Mouse (Mus musculus): Measurements from ENCODE around the gene Zfp280d. TPM values are rescaled to one million over a fixed set of nuclear protein-coding genes. Genes with fewer than 3 reads are reported as not detected.

The Zfp280d gene
- total RNA-seq, 1 experiment = 53.5 TPM

DNA sequence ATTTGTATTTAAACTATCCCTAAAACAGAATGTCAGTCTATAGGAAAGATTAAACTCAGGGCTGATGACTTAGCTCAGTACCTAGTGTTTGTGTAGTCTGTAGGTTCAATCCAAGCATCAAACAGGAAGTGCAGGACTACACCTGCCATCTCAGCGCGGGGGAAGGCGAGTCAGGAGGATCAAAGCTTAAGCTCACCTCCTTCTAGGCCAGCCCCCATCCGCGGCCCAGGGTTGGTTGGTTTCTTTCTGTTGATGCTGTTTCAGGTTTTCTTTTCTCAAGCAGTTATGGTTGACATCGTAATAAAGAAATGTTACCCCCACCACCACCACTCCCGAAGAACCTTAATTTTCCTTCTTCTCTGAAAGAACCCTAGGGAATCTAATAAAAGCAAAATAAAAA lies 111.1 kb downstream of the Zfp280d start:
- H3K36me3 ChIP-seq (ENCODE audit: control insufficient read depth, insufficient read depth, low read length, poor library complexity, severe bottlenecking) = no peaks in the 10 kb centered on the region
- no peak overlapping the region for H3K27ac ChIP-seq (ENCODE audit: insufficient read depth, low read depth, low read length, poor library complexity, severe bottlenecking)
- H3K4me3 ChIP-seq (ENCODE audit: insufficient read depth in 1 of 2, low read depth in 1 of 2, low read length in 2 of 2, poor library complexity in 1 of 2, severe bottlenecking in 1 of 2) = no peak overlapping the region
- H3K9me3 ChIP-seq (ENCODE audit: control insufficient read depth, insufficient read depth, low read depth, low read length) = no peaks in the 10 kb centered on the region
- in situ Hi-C loops (cut with MboI; ENCODE audit: low sequenced_read_pairs in 2 of 2, unreplicated experiment in 2 of 2) = no loop called here
- no peak overlapping the region for H3K9ac ChIP-seq (ENCODE audit: insufficient read depth, low read depth, low read length, poor library complexity, severe bottlenecking)
- TF ChIP-seq HCFC1 (IDR thresholded peaks at IDR 0.05; ENCODE audit: borderline replicate concordance, insufficient read depth, low read length) = no peak
- no peak for TF ChIP-seq MAFK (IDR thresholded peaks at IDR 0.05; ENCODE audit: insufficient read depth, low read depth, low read length)
- TF ChIP-seq CHD2 (IDR thresholded peaks at IDR 0.05; ENCODE audit: low read depth, low read length) = no peak
- TF ChIP-seq ZC3H11A (IDR thresholded peaks at IDR 0.05; ENCODE audit: borderline replicate concordance, low read depth, low read length) = no peak
- no peak for TF ChIP-seq ZNF384 (IDR thresholded peaks at IDR 0.05; ENCODE audit: low read depth, low read length)
- no peaks in the 10 kb centered on the region for H3K4me1 ChIP-seq (ENCODE audit: control insufficient read depth in 2 of 2, insufficient read depth in 2 of 2, low read length in 2 of 2, poor library complexity in 1 of 2)
- DNase-seq (ENCODE audit: low read depth, low spot score) = no peak

GRCm38 (mm10) chr9:72388934-72389333 lies 114.3 kb downstream of the Zfp280d start:
- no peak overlapping the region for H3K27ac ChIP-seq (ENCODE audit: insufficient read depth, low read depth, low read length, poor library complexity, severe bottlenecking)
- no peaks in the 10 kb centered on the region for H3K9me3 ChIP-seq (ENCODE audit: control insufficient read depth, insufficient read depth, low read depth, low read length)
- TF ChIP-seq ZC3H11A (IDR thresholded peaks at IDR 0.05; ENCODE audit: borderline replicate concordance, low read depth, low read length) (no peak), HCFC1 (IDR thresholded peaks at IDR 0.05; ENCODE audit: borderline replicate concordance, insufficient read depth, low read length) (no peak), CHD2 (IDR thresholded peaks at IDR 0.05; ENCODE audit: low read depth, low read length) (no peak), MAFK (IDR thresholded peaks at IDR 0.05; ENCODE audit: insufficient read depth, low read depth, low read length) (no peak), ZNF384 (IDR thresholded peaks at IDR 0.05; ENCODE audit: low read depth, low read length) (no peak)
- H3K4me1 ChIP-seq (ENCODE audit: control insufficient read depth in 2 of 2, insufficient read depth in 2 of 2, low read length in 2 of 2, poor library complexity in 1 of 2) = peaks cover 0 to 3% of the 10 kb centered on the region in 2 experiments; a peak in 1 of 4 replicates
- no peak overlapping the region for H3K4me3 ChIP-seq (ENCODE audit: insufficient read depth in 1 of 2, low read depth in 1 of 2, low read length in 2 of 2, poor library complexity in 1 of 2, severe bottlenecking in 1 of 2)
- H3K36me3 ChIP-seq (ENCODE audit: control insufficient read depth, insufficient read depth, low read length, poor library complexity, severe bottlenecking) = no peaks in the 10 kb centered on the region
- no peak overlapping the region for H3K9ac ChIP-seq (ENCODE audit: insufficient read depth, low read depth, low read length, poor library complexity, severe bottlenecking)
- in situ Hi-C loops (cut with MboI; ENCODE audit: low sequenced_read_pairs in 2 of 2, unreplicated experiment in 2 of 2) = no loop called here
- no peak for DNase-seq (ENCODE audit: low read depth, low spot score)

DNA sequence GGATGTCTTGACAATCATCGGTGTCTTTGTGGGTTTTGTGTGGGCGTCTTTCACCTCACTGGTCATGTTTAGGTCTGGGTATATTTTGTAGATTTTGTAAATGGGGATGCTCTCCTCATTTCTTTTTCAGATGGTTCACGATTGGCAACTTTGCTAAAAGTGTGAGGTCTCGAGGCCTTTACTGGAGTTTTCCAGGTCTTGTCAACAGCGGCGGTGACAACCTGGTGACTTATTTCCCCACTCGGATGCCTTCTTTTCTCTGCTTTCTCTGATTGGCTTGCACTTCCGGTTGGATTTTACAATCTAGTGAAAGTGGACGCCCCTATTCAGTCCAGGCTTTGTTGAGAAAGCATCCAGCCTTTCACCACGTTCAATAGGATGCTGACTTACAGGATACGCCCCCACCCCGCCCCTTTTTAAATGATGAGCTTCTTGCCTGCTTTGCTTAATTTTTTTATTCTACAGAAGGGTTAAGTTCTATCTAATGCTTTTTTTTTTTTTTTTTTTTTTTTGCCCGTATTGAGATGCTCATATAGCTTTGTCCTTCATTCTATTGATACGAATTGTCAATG lies 114.9 kb downstream of the Zfp280d start:
- no peak for DNase-seq (ENCODE audit: low read depth, low spot score)
- H3K9ac ChIP-seq (ENCODE audit: insufficient read depth, low read depth, low read length, poor library complexity, severe bottlenecking) = no peak overlapping the region
- H3K4me1 ChIP-seq (ENCODE audit: control insufficient read depth in 2 of 2, insufficient read depth in 2 of 2, low read length in 2 of 2, poor library complexity in 1 of 2) = peaks cover 0 to 3% of the 10 kb centered on the region in 2 experiments; a peak in 1 of 4 replicates
- no peak overlapping the region for H3K4me3 ChIP-seq (ENCODE audit: insufficient read depth in 1 of 2, low read depth in 1 of 2, low read length in 2 of 2, poor library complexity in 1 of 2, severe bottlenecking in 1 of 2)
- no peak for TF ChIP-seq MAFK (IDR thresholded peaks at IDR 0.05; ENCODE audit: insufficient read depth, low read depth, low read length)
- no peak for TF ChIP-seq ZC3H11A (IDR thresholded peaks at IDR 0.05; ENCODE audit: borderline replicate concordance, low read depth, low read length)
- TF ChIP-seq ZNF384 (IDR thresholded peaks at IDR 0.05; ENCODE audit: low read depth, low read length) = no peak
- H3K36me3 ChIP-seq (ENCODE audit: control insufficient read depth, insufficient read depth, low read length, poor library complexity, severe bottlenecking) = no peaks in the 10 kb centered on the region
- no peaks in the 10 kb centered on the region for H3K9me3 ChIP-seq (ENCODE audit: control insufficient read depth, insufficient read depth, low read depth, low read length)
- in situ Hi-C loops (cut with MboI; ENCODE audit: low sequenced_read_pairs in 2 of 2, unreplicated experiment in 2 of 2) = no loop called here
- H3K27ac ChIP-seq (ENCODE audit: insufficient read depth, low read depth, low read length, poor library complexity, severe bottlenecking) = no peak overlapping the region

- TF ChIP-seq ZNF384 (IDR thresholded peaks at IDR 0.05; ENCODE audit: low read depth, low read length) (no peak), HCFC1 (IDR thresholded peaks at IDR 0.05; ENCODE audit: borderline replicate concordance, insufficient read depth, low read length) (no peak), MAFK (IDR thresholded peaks at IDR 0.05; ENCODE audit: insufficient read depth, low read depth, low read length) (no peak), CHD2 (IDR thresholded peaks at IDR 0.05; ENCODE audit: low read depth, low read length) (no peak), ZC3H11A (IDR thresholded peaks at IDR 0.05; ENCODE audit: borderline replicate concordance, low read depth, low read length) (no peak)
- Histone ChIP-seq H3K9ac (ENCODE audit: insufficient read depth, low read depth, low read length, poor library complexity, severe bottlenecking) (no peak overlapping the region), H3K36me3 (ENCODE audit: control insufficient read depth, insufficient read depth, low read length, poor library complexity, severe bottlenecking) (no peaks in the 10 kb centered on the region), H3K9me3 (ENCODE audit: control insufficient read depth, insufficient read depth, low read depth, low read length) (no peaks in the 10 kb centered on the region), H3K4me1 (ENCODE audit: control insufficient read depth in 2 of 2, insufficient read depth in 2 of 2, low read length in 2 of 2, poor library complexity in 1 of 2) (peaks cover 0 to 3% of the 10 kb centered on the region in 2 experiments; a peak in 1 of 4 replicates), H3K4me3 (ENCODE audit: insufficient read depth in 1 of 2, low read depth in 1 of 2, low read length in 2 of 2, poor library complexity in 1 of 2, severe bottlenecking in 1 of 2) (no peak overlapping the region), H3K27ac (ENCODE audit: insufficient read depth, low read depth, low read length, poor library complexity, severe bottlenecking) (no peak overlapping the region)
- no peak for DNase-seq (ENCODE audit: low read depth, low spot score)
- in situ Hi-C loops (cut with MboI; ENCODE audit: low sequenced_read_pairs in 2 of 2, unreplicated experiment in 2 of 2) = no loop called here
These were observed 115.8 kb downstream of the Zfp280d start for GRCm38 (mm10) chr9:72390321-72391077.
